Comparison of ENCODE assay signal across 9 mouse cellular contexts in the genomic region with DNA sequence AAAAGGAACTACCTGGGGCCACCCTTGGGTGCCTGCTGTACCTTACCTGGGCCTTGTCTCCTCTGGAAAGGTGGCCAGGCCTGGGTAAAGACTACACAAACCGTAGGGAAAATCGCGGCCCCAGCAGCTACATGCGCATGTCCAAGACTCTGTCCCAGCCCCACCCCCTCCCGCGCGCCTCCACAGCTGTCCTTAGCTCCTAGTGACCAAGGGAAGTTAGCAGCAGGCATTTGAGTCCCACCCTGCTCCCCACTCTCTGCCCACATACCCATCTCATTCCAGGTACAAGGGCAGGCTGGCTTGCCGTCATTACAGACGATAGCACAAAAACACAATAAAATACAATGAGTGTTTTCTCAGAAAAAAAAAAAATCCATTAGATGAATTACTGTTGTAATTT. TPM values are rescaled to one million over a fixed set of nuclear protein-coding genes. Genes with fewer than 3 reads are reported as not detected.
A peak's percentile ranks its signal among the peaks of the same experiment; 100 is the strongest.
DNase-seq lines count a peak whose midpoint lies in the region; ATAC-seq lines count a peak whose summit lies in the region.
"Had no signal": no experiment of that assay in that cellular context is flagged by ENCODE, and none has a peak within 500 bp of the region (broad histone marks: within the 10 kb centered on the region; RNA-seq: fewer than 3 reads in every experiment).

No protein-coding gene starts in this region.

- no peak for DNase-seq in liver
- DNase-seq in intestine, embryonic 14.5 days (ENCODE audit: low spot score) = no peak
- no peak for DNase-seq in cerebellum, postnatal 25 days
- DNase-seq: thymus, postnatal 36 days had no signal

- H3K4me3 ChIP-seq in liver, embryonic 12.5 days = no peak overlapping the region
- H3K4me3 ChIP-seq in forebrain, embryonic 13.5 days = no peak overlapping the region
- H3K4me3 ChIP-seq in intestine, embryonic 14.5 days (ENCODE audit: low read depth, low read length) = no peak overlapping the region
- no peak overlapping the region for H3K4me3 ChIP-seq in neural tube, embryonic 15.5 days (replicated peaks)

- no peak overlapping the region for H3K9ac ChIP-seq in liver, embryonic 12.5 days
- no peak overlapping the region; the same call in 1 of the 2 replicates for H3K9ac ChIP-seq in forebrain, embryonic 13.5 days
- no peak overlapping the region for H3K9ac ChIP-seq in intestine, embryonic 14.5 days (ENCODE audit: low read length)
- H3K9ac ChIP-seq in neural tube, embryonic 15.5 days (replicated peaks) = no peak overlapping the region

- H3K4me1 ChIP-seq in liver, embryonic 12.5 days = peaks cover 11% of the 10 kb centered on the region
- peaks cover 53% of the 10 kb centered on the region for H3K4me1 ChIP-seq in forebrain, embryonic 13.5 days
- peaks cover 5% of the 10 kb centered on the region; the same call in 1 of the 2 replicates for H3K4me1 ChIP-seq in intestine, embryonic 14.5 days (replicated peaks; ENCODE audit: control insufficient read depth, insufficient read depth, low read length)
- peaks cover 35% of the 10 kb centered on the region for H3K4me1 ChIP-seq in neural tube, embryonic 15.5 days

- H3K27me3 ChIP-seq in liver, embryonic 12.5 days (replicated peaks) = peaks cover 90% of the 10 kb centered on the region
- H3K27me3 ChIP-seq in forebrain, embryonic 13.5 days = peaks cover 14% of the 10 kb centered on the region
- H3K27me3 ChIP-seq in intestine, embryonic 14.5 days (replicated peaks; ENCODE audit: control insufficient read depth, insufficient read depth, low read length) = peaks cover 1% of the 10 kb centered on the region; the same call in 1 of the 2 replicates
- peaks cover 4% of the 10 kb centered on the region; the same call in 1 of the 2 replicates for H3K27me3 ChIP-seq in neural tube, embryonic 15.5 days (replicated peaks)

- no peak for ATAC-seq in liver, embryonic 12.5 days
- ATAC-seq in forebrain, embryonic 13.5 days = no peak
- no peak for ATAC-seq in intestine, embryonic 14.5 days (replicated peaks; ENCODE audit: low FRiP score, low TSS enrichment, low read depth)
- ATAC-seq in neural tube, embryonic 15.5 days (ENCODE audit: low FRiP score) = no peak
- ATAC-seq in megakaryocyte-erythroid progenitor cell, adult 5-6 weeks (replicated peaks; ENCODE audit: low FRiP score, low TSS enrichment, poor library complexity, severe bottlenecking) = no peak
- ATAC-seq: Patski had no signal

- no peaks in the 10 kb centered on the region for H3K36me3 ChIP-seq in liver, embryonic 12.5 days
- H3K36me3 ChIP-seq in forebrain, embryonic 13.5 days (ENCODE audit: poor library complexity, severe bottlenecking) = no peaks in the 10 kb centered on the region
- no peaks in the 10 kb centered on the region for H3K36me3 ChIP-seq in intestine, embryonic 14.5 days (ENCODE audit: control insufficient read depth, insufficient read depth, low read length)
- no peaks in the 10 kb centered on the region for H3K36me3 ChIP-seq in neural tube, embryonic 15.5 days

- 29% methylated on average over 9 of the region's 9 CpGs for WGBS in liver, embryonic 12.5 days (ENCODE audit: insufficient replicate concordance)
- 45% methylated on average over 9 of the region's 9 CpGs for WGBS in forebrain, embryonic 13.5 days
- WGBS in intestine, embryonic 14.5 days = 35% methylated on average over 9 of the region's 9 CpGs
- 33% methylated on average over 9 of the region's 9 CpGs for WGBS in neural tube, embryonic 15.5 days

- no peak overlapping the region for H3K27ac ChIP-seq in liver, embryonic 12.5 days
- no peak overlapping the region for H3K27ac ChIP-seq in forebrain, embryonic 13.5 days
- no peak overlapping the region for H3K27ac ChIP-seq in intestine, embryonic 14.5 days (ENCODE audit: low read depth)
- H3K27ac ChIP-seq in neural tube, embryonic 15.5 days (replicated peaks) = no peak overlapping the region

- H3K4me2 ChIP-seq in liver, embryonic 12.5 days = peak overlapping the region; percentile 23; the same call in 1 of the 2 replicates
- 0 out of 2 replicates have a peak overlapping the region, but pooled peaks have one; percentile 25 for H3K4me2 ChIP-seq in forebrain, embryonic 13.5 days
- H3K4me2 ChIP-seq in intestine, embryonic 14.5 days (ENCODE audit: low read length) = peak overlapping the region; percentile 9; the same call in 1 of the 2 replicates
- H3K4me2 ChIP-seq in neural tube, embryonic 15.5 days = peak overlapping the region; percentile 27

- H3K9me3 ChIP-seq in liver, embryonic 12.5 days (replicated peaks) = no peaks in the 10 kb centered on the region
- H3K9me3 ChIP-seq in forebrain, embryonic 13.5 days (replicated peaks) = no peaks in the 10 kb centered on the region
- H3K9me3 ChIP-seq in intestine, embryonic 14.5 days (ENCODE audit: control insufficient read depth, low read length) = no peaks in the 10 kb centered on the region
- no peaks in the 10 kb centered on the region for H3K9me3 ChIP-seq in neural tube, embryonic 15.5 days (replicated peaks)

RNA-seq across cellular contexts. Expression of gene Tnrc6c, which starts 48.0 kb away (rescaled TPM):
- polyA plus RNA-seq in liver, embryonic 12.5 days (2016; fragmentation: Nextera tagmentation; extraction: Ambion mirVana) = 4.7 and 4.8 TPM in 2 replicates
- 23.7 and 24.7 TPM in 2 replicates for polyA plus RNA-seq in forebrain, embryonic 13.5 days (2015; fragmentation: Nextera tagmentation; extraction: Ambion mirVana)
- polyA plus RNA-seq in intestine, embryonic 14.5 days (2014; fragmentation: Nextera tagmentation; extraction: Ambion mirVana) = 12.6 and 13.8 TPM in 2 replicates
- polyA plus RNA-seq in neural tube, embryonic 15.5 days (2015; fragmentation: Nextera tagmentation; extraction: Ambion mirVana) = 20.5 and 23.6 TPM in 2 replicates
- 27.1 and 32.2 TPM in 2 replicates for total RNA-seq in megakaryocyte-erythroid progenitor cell, adult 5-6 weeks (2014; fragmentation: Nextera tagmentation)
- total RNA-seq in megakaryocyte-erythroid progenitor cell, adult 5-6 weeks (2017) = 15.8 and 18.0 TPM in 2 replicates
